Mouse (Mus musculus) ES-Bruce4 (cell line): Measurements from ENCODE around the gene Ces2a. TPM values are rescaled to one million over a fixed set of nuclear protein-coding genes. Genes with fewer than 3 reads are reported as not detected.

Experiments used
- H3K27ac ChIP-seq: 2 replicates; pipeline ENCODE4 v1.5.1; 2012; ENCODE audit warnings: low read length, inconsistent platforms; ENCODE audit not compliant: insufficient read depth
- H3K27me3 ChIP-seq: 2 replicates; pipeline ENCODE4 v1.6.1; 2012; ENCODE audit warnings: mild to moderate bottlenecking, low read length, inconsistent platforms; ENCODE audit not compliant: control insufficient read depth, poor library complexity, insufficient read depth, severe bottlenecking
- H3K36me3 ChIP-seq: 2 replicates; pipeline ENCODE4 v1.6.1; 2012; ENCODE audit warnings: inconsistent platforms, mild to moderate bottlenecking, low read length, moderate library complexity; ENCODE audit not compliant: control insufficient read depth, poor library complexity, insufficient read depth, severe bottlenecking
- H3K4me1 ChIP-seq: one replicate; pipeline ENCODE4 v1.8.1; 2011; ENCODE audit warnings: low read length; ENCODE audit not compliant: control insufficient read depth, insufficient read depth
- H3K4me3 ChIP-seq: 2 replicates; pipeline ENCODE4 v1.5.1; 2011; ENCODE audit warnings: low read depth, mild to moderate bottlenecking, low read length
- H3K9ac ChIP-seq: 2 replicates; pipeline ENCODE4 v1.6.1; 2012; ENCODE audit warnings: low read depth, mild to moderate bottlenecking, inconsistent platforms; ENCODE audit not compliant: poor library complexity, severe bottlenecking
- H3K9me3 ChIP-seq: replicated peaks from 2 replicates; pipeline ENCODE4 v1.6.1; 2012; ENCODE audit warnings: mild to moderate bottlenecking, low read length, inconsistent platforms; ENCODE audit not compliant: control insufficient read depth, poor library complexity, insufficient read depth, severe bottlenecking
- CTCF ChIP-seq: IDR thresholded peaks from one replicate; pipeline ENCODE4 v1.8.1; 2011; ENCODE audit warnings: low read depth, low read length
- EP300 ChIP-seq: IDR thresholded peaks from 2 replicates; pipeline ENCODE4 v1.6.1; 2011; ENCODE audit warnings: low read depth, low read length; ENCODE audit not compliant: insufficient read depth
- POLR2A ChIP-seq: IDR thresholded peaks from one replicate; pipeline ENCODE4 v1.8.1; 2011; ENCODE audit warnings: low read length; ENCODE audit not compliant: insufficient read depth
- polyA plus RNA-seq: library from polyadenylated mRNA; stranded (reverse); fragments of >200 nt; gene quantifications from 2 replicates; pipeline ENCODE4 v1.2.4, GENCODE M21; 2011; ENCODE audit warnings: low read depth; ENCODE audit not compliant: missing spikeins, insufficient read depth, insufficient read length

Ces2a gene
- polyA plus RNA-seq, result not detected in 2 replicates

GRCm38 (mm10) chr8:104733753-104734152, at the start of gene Ces2a:
Ces2a (plus strand) TSS chr8:104734003.
- Histone ChIP-seq H3K36me3 (no peaks in the 10 kb centered on the region), H3K9me3 (no peaks in the 10 kb centered on the region), H3K4me3 (no peak within 1 kb of the TSS), H3K27ac (no peak within 1 kb of the TSS), H3K27me3 (peaks cover 2% of the 10 kb centered on the region; the same call in 1 of the 2 replicates), H3K9ac (no peak within 1 kb of the TSS), H3K4me1 (no peaks in the 10 kb centered on the region)
- TF ChIP-seq EP300, result no peak
- TF ChIP-seq POLR2A, result no peak
- TF ChIP-seq CTCF, result no peak

GRCm38 (mm10) chr8:104688433-104688832, 45.4 kb upstream of the Ces2a start:
- Histone ChIP-seq H3K9me3 (no peaks in the 10 kb centered on the region), H3K36me3 (no peaks in the 10 kb centered on the region), H3K9ac (no peak overlapping the region), H3K27ac (no peak overlapping the region), H3K4me1 (no peaks in the 10 kb centered on the region), H3K27me3 (no peaks in the 10 kb centered on the region), H3K4me3 (no peak overlapping the region)
- TF ChIP-seq POLR2A, result no peak

DNA sequence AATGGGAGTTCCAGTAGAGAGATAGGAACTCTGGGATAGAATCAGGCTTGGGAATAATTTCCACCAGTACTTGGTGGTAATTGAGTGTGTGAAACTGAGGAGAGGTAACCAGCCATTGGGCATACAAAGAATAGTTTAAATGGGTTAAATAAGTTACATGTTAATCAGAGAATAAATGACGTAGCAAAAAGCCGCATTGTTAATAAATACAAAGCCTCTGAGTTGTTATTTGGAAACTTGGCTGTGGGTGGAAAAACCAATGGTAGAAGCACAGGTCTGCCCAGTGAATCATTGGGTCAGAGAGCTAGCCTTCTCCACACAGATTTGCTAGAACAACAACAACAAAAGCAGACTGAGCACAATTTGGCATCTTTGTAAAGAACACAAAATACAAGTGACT, 35.2 kb upstream of the Ces2a start:
- Histone ChIP-seq H3K9ac (no peak overlapping the region), H3K36me3 (no peaks in the 10 kb centered on the region), H3K27me3 (no peaks in the 10 kb centered on the region), H3K4me1 (no peaks in the 10 kb centered on the region), H3K9me3 (peaks cover 7% of the 10 kb centered on the region), H3K4me3 (no peak overlapping the region), H3K27ac (no peak overlapping the region)
- no peak for TF ChIP-seq EP300
- no peak for TF ChIP-seq POLR2A

DNA sequence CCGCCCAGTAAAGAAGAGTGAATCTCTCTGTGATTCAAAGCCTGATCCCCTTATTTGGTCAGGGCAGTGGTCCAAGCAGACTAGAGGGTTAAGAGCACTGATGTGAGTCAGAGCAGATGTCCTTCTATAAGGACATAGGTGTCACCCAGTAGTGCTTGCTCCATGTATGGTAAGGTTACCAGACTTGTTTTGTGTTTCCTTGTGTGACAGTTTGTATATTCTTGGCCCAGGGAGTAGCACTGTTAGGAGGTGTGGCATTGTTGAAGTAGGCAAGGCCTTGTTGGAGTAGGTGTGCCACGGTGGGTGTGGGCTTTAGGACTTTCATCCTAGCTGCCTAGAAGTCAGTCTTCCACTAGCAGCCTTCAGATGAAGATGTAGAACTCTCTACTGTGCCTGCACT, 31.9 kb upstream of the Ces2a start:
- Histone ChIP-seq H3K36me3 (no peaks in the 10 kb centered on the region), H3K9ac (no peak overlapping the region), H3K27me3 (no peaks in the 10 kb centered on the region), H3K27ac (no peak overlapping the region), H3K4me1 (no peaks in the 10 kb centered on the region), H3K4me3 (no peak overlapping the region), H3K9me3 (0 out of 2 replicates have a peak, but pooled peaks cover 2% of the 10 kb centered on the region)
- TF ChIP-seq CTCF, result no peak
- TF ChIP-seq POLR2A, result no peak
- no peak for TF ChIP-seq EP300

- Histone ChIP-seq H3K9me3 (no peaks in the 10 kb centered on the region), H3K4me1 (no peaks in the 10 kb centered on the region), H3K36me3 (no peaks in the 10 kb centered on the region), H3K4me3 (no peak overlapping the region), H3K27me3 (no peaks in the 10 kb centered on the region; the same call in 1 of the 2 replicates), H3K9ac (no peak overlapping the region), H3K27ac (no peak overlapping the region)
- TF ChIP-seq EP300 (no peak), CTCF (no peak)
These were observed 12.6 kb upstream of the Ces2a start for GRCm38 (mm10) chr8:104721166-104721565.

- TF ChIP-seq EP300 (no peak), CTCF (no peak), POLR2A (no peak)
- no peak overlapping the region for H3K4me3 ChIP-seq
- no peaks in the 10 kb centered on the region for H3K9me3 ChIP-seq
- H3K27ac ChIP-seq, result no peak overlapping the region
- no peaks in the 10 kb centered on the region for H3K36me3 ChIP-seq
- no peaks in the 10 kb centered on the region for H3K27me3 ChIP-seq
- H3K4me1 ChIP-seq, result no peaks in the 10 kb centered on the region
- no peak overlapping the region for H3K9ac ChIP-seq
These were observed 2.4 kb upstream of the Ces2a start for GRCm38 (mm10) chr8:104731451-104731850.
